Mouse (Mus musculus): ENCODE results near the gene Clic4. TPM values are rescaled to one million over a fixed set of nuclear protein-coding genes. Genes with fewer than 3 reads are reported as not detected.

Gene Clic4
- polyA plus RNA-seq, 1 experiment = 139 TPM

DNA sequence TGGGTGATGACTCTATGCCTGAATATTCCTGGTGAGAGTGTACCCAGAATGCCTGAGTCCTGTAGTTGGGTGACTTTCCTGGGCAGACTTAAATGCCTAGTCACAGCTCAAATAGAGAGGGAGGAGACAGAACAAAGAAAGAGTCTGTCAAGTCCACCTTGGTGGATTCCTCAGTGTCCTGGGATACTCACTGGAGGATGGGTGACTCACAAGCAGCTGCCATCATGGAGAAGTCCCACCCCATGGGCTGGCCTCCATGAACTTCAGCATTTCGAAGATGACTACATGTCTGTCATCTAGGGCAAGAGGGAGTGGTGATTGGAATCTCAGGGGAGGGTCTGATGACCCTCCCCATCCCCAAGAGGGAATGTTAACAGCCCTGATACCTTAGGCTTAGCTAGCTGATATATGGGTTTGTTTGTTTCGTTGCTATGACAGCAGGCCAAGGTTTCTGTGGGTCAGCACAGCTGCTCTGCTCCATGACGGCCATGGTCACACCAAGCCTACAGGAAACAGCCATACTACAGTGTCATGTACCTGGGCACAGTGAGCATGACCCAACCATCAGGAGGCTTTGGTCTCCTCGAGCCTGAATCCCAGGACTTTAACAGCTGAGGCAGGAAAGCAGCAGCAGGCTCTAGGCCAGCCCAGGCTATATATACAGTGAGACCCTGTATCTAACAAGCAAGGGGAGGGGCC is 4.2 kb upstream of the Clic4 start:
- Histone ChIP-seq H3ac (ENCODE audit: control insufficient read depth, insufficient read length, low read depth) (no peak overlapping the region), H3K79me2 (ENCODE audit: control insufficient read depth, insufficient read depth) (peaks cover 6% of the 10 kb centered on the region), H3K79me3 (ENCODE audit: low read depth) (peaks cover 2% of the 10 kb centered on the region), H3K27me3 (ENCODE audit: control insufficient read depth, insufficient read depth, insufficient read length) (no peaks in the 10 kb centered on the region), H3K4me3 (ENCODE audit: insufficient read depth, poor library complexity, severe bottlenecking) (no peak overlapping the region), H3K36me3 (ENCODE audit: control insufficient read depth, insufficient read depth) (no peaks in the 10 kb centered on the region)
- TF ChIP-seq FOSL1 (IDR thresholded peaks at IDR 0.05; ENCODE audit: insufficient read depth, low read length, poor library complexity, severe bottlenecking) = no peak
- TF ChIP-seq CEBPB (IDR thresholded peaks at IDR 0.05; ENCODE audit: low read depth) = no peak
- TF ChIP-seq MYOG (IDR thresholded peaks at IDR 0.05; ENCODE audit: control insufficient read depth, extremely low read depth, insufficient read length) = no peak
- no peak for TF ChIP-seq USF1 (IDR thresholded peaks at IDR 0.05; ENCODE audit: low read depth)
- no peak for TF ChIP-seq MYOD1 (IDR thresholded peaks at IDR 0.05; ENCODE audit: control insufficient read depth, insufficient read length, low read depth)
- TF ChIP-seq CTCF (IDR thresholded peaks at IDR 0.05; ENCODE audit: control insufficient read depth, insufficient read depth, insufficient read length) = no peak
- no peak for TF ChIP-seq MAX (IDR thresholded peaks at IDR 0.05)

DNA sequence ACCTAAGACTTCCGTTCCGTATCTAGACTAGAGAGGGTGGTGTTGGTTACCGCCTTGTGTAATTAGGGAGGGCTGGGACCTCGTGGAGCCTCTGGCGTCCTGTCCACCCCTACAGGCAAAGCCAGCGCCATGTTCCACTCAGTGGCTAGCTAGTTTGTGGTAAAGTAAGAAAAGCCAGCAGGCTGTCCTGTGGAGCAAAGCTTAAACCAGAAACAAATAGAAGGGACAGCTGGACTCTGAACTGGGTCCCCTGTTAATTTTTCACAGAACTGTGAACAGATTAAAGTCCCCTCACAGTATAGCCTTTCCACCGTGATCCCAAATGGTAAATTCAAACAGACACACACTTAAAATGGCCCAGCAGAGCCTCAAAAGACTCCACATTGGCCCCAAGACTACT is 2.1 kb upstream of the Clic4 start:
- Histone ChIP-seq H3K4me3 (ENCODE audit: insufficient read depth, poor library complexity, severe bottlenecking) (no peak overlapping the region), H3K36me3 (ENCODE audit: control insufficient read depth, insufficient read depth) (peaks cover 11% of the 10 kb centered on the region), H3K79me2 (ENCODE audit: control insufficient read depth, insufficient read depth) (peaks cover 27% of the 10 kb centered on the region), H3K27me3 (ENCODE audit: control insufficient read depth, insufficient read depth, insufficient read length) (no peaks in the 10 kb centered on the region), H3ac (ENCODE audit: control insufficient read depth, insufficient read length, low read depth) (no peak overlapping the region), H3K79me3 (ENCODE audit: low read depth) (peaks cover 23% of the 10 kb centered on the region)
- TF ChIP-seq MYOD1 (IDR thresholded peaks at IDR 0.05; ENCODE audit: control insufficient read depth, insufficient read length, low read depth) (no peak), FOSL1 (IDR thresholded peaks at IDR 0.05; ENCODE audit: insufficient read depth, low read length, poor library complexity, severe bottlenecking) (no peak), CTCF (IDR thresholded peaks at IDR 0.05; ENCODE audit: control insufficient read depth, insufficient read depth, insufficient read length) (no peak), MAX (IDR thresholded peaks at IDR 0.05) (no peak), MYOG (IDR thresholded peaks at IDR 0.05; ENCODE audit: control insufficient read depth, extremely low read depth, insufficient read length) (no peak), CEBPB (IDR thresholded peaks at IDR 0.05; ENCODE audit: low read depth) (no peak), USF1 (IDR thresholded peaks at IDR 0.05; ENCODE audit: low read depth) (no peak)

- Histone ChIP-seq H3K4me3 (ENCODE audit: insufficient read depth, poor library complexity, severe bottlenecking) (no peak overlapping the region), H3K36me3 (ENCODE audit: control insufficient read depth, insufficient read depth) (peaks cover 26% of the 10 kb centered on the region), H3K79me2 (ENCODE audit: control insufficient read depth, insufficient read depth) (peaks cover 41% of the 10 kb centered on the region), H3ac (ENCODE audit: control insufficient read depth, insufficient read length, low read depth) (peak overlapping the region; percentile 57), H3K27me3 (ENCODE audit: control insufficient read depth, insufficient read depth, insufficient read length) (no peaks in the 10 kb centered on the region), H3K79me3 (ENCODE audit: low read depth) (peaks cover 37% of the 10 kb centered on the region)
- TF ChIP-seq MYOG (IDR thresholded peaks at IDR 0.05; ENCODE audit: control insufficient read depth, extremely low read depth, insufficient read length) = no peak
- no peak for TF ChIP-seq FOSL1 (IDR thresholded peaks at IDR 0.05; ENCODE audit: insufficient read depth, low read length, poor library complexity, severe bottlenecking)
- no peak for TF ChIP-seq CTCF (IDR thresholded peaks at IDR 0.05; ENCODE audit: control insufficient read depth, insufficient read depth, insufficient read length)
- no peak for TF ChIP-seq MYOD1 (IDR thresholded peaks at IDR 0.05; ENCODE audit: control insufficient read depth, insufficient read length, low read depth)
Observed at GRCm38 (mm10) chr4:135273307-135273682, 681 bp upstream of the Clic4 start.

DNA sequence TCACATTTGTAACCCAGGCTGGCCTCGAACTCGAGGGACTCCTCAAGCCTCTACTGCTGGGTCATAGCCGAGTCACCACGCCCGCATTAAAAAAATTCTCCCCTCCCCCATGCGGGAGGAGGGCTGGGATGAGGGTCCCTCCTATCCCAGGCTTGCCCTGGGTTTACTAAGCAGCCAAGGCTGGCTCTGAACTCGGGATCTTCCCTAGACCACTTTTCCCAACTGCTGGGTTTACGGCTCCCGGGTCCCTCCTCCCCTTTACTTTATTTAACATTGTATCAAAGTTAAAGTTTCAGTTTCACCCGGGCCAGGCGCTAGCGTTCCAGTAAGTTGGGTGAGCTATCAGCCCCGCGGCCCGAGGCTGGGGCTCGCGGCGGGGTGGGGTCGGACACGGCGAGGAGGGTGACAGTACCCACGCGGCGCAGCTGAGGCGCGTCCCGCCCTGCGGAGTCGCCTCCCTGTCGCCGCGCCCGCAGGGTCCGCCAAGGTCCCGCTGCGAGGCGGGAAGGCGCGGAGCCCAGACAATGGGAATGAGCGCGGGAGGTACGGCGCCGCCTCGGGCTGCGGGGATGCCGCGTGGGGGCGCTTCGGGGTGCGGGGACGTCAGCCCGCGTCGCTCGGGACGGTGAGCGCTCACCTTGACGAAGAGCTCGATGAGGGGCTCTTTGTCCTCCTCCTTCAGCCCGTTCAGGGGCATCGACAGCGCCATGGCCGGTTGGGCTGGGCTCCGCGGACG is 565 bp downstream of the Clic4 start:
- Histone ChIP-seq H3K36me3 (ENCODE audit: control insufficient read depth, insufficient read depth) (peaks cover 36% of the 10 kb centered on the region), H3ac (ENCODE audit: control insufficient read depth, insufficient read length, low read depth) (peak overlapping the region; percentile 88), H3K27me3 (ENCODE audit: control insufficient read depth, insufficient read depth, insufficient read length) (no peaks in the 10 kb centered on the region), H3K79me2 (ENCODE audit: control insufficient read depth, insufficient read depth) (peaks cover 54% of the 10 kb centered on the region), H3K4me3 (ENCODE audit: insufficient read depth, poor library complexity, severe bottlenecking) (peak overlapping the region; percentile 76), H3K79me3 (ENCODE audit: low read depth) (peaks cover 50% of the 10 kb centered on the region)
- no peak for TF ChIP-seq MYOG (IDR thresholded peaks at IDR 0.05; ENCODE audit: control insufficient read depth, extremely low read depth, insufficient read length)
- peak; percentile 43 for TF ChIP-seq MAX (IDR thresholded peaks at IDR 0.05)
- TF ChIP-seq CTCF (IDR thresholded peaks at IDR 0.05; ENCODE audit: control insufficient read depth, insufficient read depth, insufficient read length) = peak; percentile 41

- Histone ChIP-seq H3ac (ENCODE audit: control insufficient read depth, insufficient read length, low read depth) (peak overlapping the region; percentile 88), H3K36me3 (ENCODE audit: control insufficient read depth, insufficient read depth) (peaks cover 40% of the 10 kb centered on the region), H3K79me2 (ENCODE audit: control insufficient read depth, insufficient read depth) (peaks cover 60% of the 10 kb centered on the region), H3K79me3 (ENCODE audit: low read depth) (peaks cover 56% of the 10 kb centered on the region), H3K4me3 (ENCODE audit: insufficient read depth, poor library complexity, severe bottlenecking) (peak overlapping the region; percentile 76), H3K27me3 (ENCODE audit: control insufficient read depth, insufficient read depth, insufficient read length) (no peaks in the 10 kb centered on the region)
- TF ChIP-seq CTCF (IDR thresholded peaks at IDR 0.05; ENCODE audit: control insufficient read depth, insufficient read depth, insufficient read length) (no peak), CEBPB (IDR thresholded peaks at IDR 0.05; ENCODE audit: low read depth) (peak; percentile 66), USF1 (IDR thresholded peaks at IDR 0.05; ENCODE audit: low read depth) (no peak)
Observed at GRCm38 (mm10) chr4:135271419-135271828, 1.2 kb downstream of the Clic4 start.

DNA sequence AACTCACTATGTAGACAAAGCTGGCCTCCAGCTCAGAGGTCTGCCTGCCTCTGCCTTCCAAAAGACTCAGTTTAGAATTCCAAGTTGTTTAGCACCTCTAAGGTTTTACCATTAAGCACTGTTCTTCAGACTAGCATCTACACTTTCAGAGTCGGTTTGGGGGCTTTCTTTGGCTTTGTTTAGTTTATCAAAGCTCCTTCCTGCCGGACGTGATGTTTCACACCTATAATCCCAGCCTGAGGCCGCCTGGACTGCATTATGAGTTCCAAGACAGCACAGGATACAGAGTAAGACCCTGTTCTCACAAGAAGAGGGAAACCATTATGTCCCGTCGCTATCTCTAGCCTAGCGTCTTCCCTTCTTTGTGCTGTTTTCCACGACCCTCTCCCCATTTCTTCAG is 2.1 kb downstream of the Clic4 start:
- Histone ChIP-seq H3K79me3 (ENCODE audit: low read depth) (peaks cover 62% of the 10 kb centered on the region), H3K36me3 (ENCODE audit: control insufficient read depth, insufficient read depth) (peaks cover 42% of the 10 kb centered on the region), H3K79me2 (ENCODE audit: control insufficient read depth, insufficient read depth) (peaks cover 70% of the 10 kb centered on the region), H3K4me3 (ENCODE audit: insufficient read depth, poor library complexity, severe bottlenecking) (peak overlapping the region; percentile 76), H3ac (ENCODE audit: control insufficient read depth, insufficient read length, low read depth) (peak overlapping the region; percentile 41), H3K27me3 (ENCODE audit: control insufficient read depth, insufficient read depth, insufficient read length) (no peaks in the 10 kb centered on the region)
- TF ChIP-seq USF1 (IDR thresholded peaks at IDR 0.05; ENCODE audit: low read depth) (no peak), MYOG (IDR thresholded peaks at IDR 0.05; ENCODE audit: control insufficient read depth, extremely low read depth, insufficient read length) (no peak), MAX (IDR thresholded peaks at IDR 0.05) (no peak), CTCF (IDR thresholded peaks at IDR 0.05; ENCODE audit: control insufficient read depth, insufficient read depth, insufficient read length) (no peak)

Data from C2C12 (cell line).